Mouse (Mus musculus): ENCODE measurements around the gene Tcf7. TPM values are rescaled to one million over a fixed set of nuclear protein-coding genes. Genes with fewer than 3 reads are reported as not detected.

The Tcf7 gene
- polyA plus RNA-seq, 1 experiment from 2014 or later = 68.8 TPM

DNA sequence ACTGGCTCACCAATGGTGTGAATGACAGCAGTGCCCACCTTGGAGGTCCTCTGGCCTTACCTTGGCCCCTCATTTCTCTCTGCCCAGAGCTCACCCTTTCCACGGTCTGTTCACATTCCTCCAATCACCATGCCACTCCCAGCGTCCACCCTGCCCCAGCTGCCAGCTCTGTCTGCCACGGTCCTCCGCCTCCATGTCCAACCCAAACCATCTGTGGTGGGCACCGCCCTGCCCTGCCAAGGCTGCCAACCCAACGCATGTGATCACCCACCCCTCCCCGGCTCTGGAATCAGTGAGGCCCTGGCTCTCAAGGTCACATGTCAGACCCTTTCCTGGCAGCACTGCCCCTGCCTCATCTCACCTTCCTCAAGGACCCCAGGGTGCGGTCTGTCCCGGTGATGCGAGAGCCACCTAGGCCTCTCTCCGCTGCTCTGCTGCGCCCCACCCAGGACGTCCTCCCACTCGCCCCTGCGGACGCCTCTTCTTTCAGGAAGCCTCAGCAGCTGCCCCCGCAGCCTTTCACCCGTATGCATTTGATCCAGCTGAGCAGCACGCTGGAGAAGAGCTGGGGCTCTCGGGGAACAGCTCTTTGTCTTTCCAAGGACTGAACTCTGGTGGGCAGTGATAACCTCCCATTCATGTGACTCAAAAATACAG lies 8.2 kb downstream of the Tcf7 start:
- no peak for DNase-seq
- no peak for TF ChIP-seq CTCF (IDR thresholded peaks at IDR 0.05; ENCODE audit: low read depth)
- H3K27me3 ChIP-seq (ENCODE audit: insufficient read depth, low read length) = no peaks in the 10 kb centered on the region
- 85% methylated on average over 20 of the region's 20 CpGs for WGBS
- H3K4me1 ChIP-seq (ENCODE audit: insufficient read depth) = peaks cover 13% of the 10 kb centered on the region
- H3K9me3 ChIP-seq (ENCODE audit: low read depth, low read length) = no peaks in the 10 kb centered on the region
- peak overlapping the region; percentile 81 for H3K27ac ChIP-seq (ENCODE audit: low read depth)
- H3K4me2 ChIP-seq = no peak overlapping the region
- H3K4me3 ChIP-seq (ENCODE audit: low read depth, low read length) = no peak overlapping the region
- no peak for ATAC-seq (ENCODE audit: insufficient read depth)
- no peak overlapping the region for H3K9ac ChIP-seq
- peaks cover 26% of the 10 kb centered on the region; the same call in 1 of the 2 replicates for H3K36me3 ChIP-seq (ENCODE audit: insufficient read depth)

DNA sequence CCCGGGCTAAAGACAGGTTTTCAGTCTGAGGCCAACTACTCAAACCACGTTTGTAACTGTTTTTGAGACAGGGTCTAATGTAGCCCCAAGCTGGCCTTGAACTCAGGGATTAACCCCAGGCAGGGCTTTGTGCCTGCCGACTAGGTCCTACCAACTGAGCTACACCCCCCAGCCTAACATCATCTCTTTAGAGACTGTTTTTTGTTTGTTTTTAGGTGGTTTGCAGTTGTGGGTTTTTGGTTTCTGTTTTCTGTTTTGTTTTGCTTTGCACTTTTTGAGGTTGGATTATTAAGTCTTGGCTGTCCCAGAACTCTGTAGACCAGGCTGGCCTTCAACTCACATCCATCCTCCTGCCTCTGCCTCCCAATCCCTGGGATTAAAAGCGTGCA lies 8.9 kb downstream of the Tcf7 start:
- no peak for ATAC-seq (ENCODE audit: insufficient read depth)
- peak overlapping the region; percentile 81; the same call in 1 of the 2 replicates for H3K27ac ChIP-seq (ENCODE audit: low read depth)
- no peak overlapping the region for H3K4me2 ChIP-seq
- 67% methylated on average over 4 of the region's 4 CpGs for WGBS
- H3K9me3 ChIP-seq (ENCODE audit: low read depth, low read length) = no peaks in the 10 kb centered on the region
- TF ChIP-seq CTCF (IDR thresholded peaks at IDR 0.05; ENCODE audit: low read depth) = no peak
- H3K9ac ChIP-seq = no peak overlapping the region
- no peak for DNase-seq
- no peak overlapping the region for H3K4me3 ChIP-seq (ENCODE audit: low read depth, low read length)
- H3K36me3 ChIP-seq (ENCODE audit: insufficient read depth) = peaks cover 21% of the 10 kb centered on the region; the same call in 1 of the 2 replicates
- H3K27me3 ChIP-seq (ENCODE audit: insufficient read depth, low read length) = no peaks in the 10 kb centered on the region
- peaks cover 13% of the 10 kb centered on the region for H3K4me1 ChIP-seq (ENCODE audit: insufficient read depth)

DNA sequence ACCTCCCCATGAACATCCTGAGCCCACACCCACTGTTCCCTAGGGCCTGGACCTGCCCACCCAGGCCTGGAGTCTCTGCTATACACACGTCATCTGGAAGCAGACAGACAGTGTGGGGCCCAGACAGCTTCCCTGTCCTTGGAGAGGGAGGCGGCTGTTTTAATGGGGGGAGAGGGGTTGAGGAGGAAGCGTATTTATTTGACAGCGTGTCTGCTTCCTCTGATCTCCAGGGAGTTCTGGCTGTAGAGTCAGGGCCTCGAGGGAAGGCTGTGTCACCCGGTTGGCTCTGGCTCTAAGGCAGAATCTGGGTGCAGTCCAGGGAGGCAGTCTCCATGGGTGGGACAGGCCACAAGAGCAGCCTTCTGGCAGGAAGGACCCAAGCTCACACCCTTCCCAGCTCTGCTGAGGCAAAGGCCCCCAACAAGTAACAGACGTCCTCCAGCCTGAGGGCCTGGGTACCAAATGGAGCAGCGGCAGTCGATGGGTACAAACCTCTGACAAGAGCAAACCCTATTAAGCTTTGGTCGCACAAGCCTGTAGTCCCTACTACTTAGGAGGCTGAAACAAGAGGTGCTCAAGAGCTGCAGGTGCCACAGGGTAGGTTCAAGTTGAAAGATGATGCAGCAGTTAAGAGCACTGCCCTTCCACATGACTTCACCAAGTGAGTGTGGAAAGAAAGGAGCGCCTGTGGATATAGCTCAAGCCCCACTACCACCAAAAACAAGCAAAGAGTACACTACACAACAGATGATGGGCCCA lies 9.5 kb downstream of the Tcf7 start:
- Histone ChIP-seq H3K9ac (no peak overlapping the region), H3K27me3 (ENCODE audit: insufficient read depth, low read length) (no peaks in the 10 kb centered on the region), H3K27ac (ENCODE audit: low read depth) (peak overlapping the region; percentile 81), H3K4me3 (ENCODE audit: low read depth, low read length) (no peak overlapping the region), H3K36me3 (ENCODE audit: insufficient read depth) (peaks cover 19% of the 10 kb centered on the region; the same call in 1 of the 2 replicates), H3K4me1 (ENCODE audit: insufficient read depth) (peaks cover 15% of the 10 kb centered on the region), H3K4me2 (no peak overlapping the region), H3K9me3 (ENCODE audit: low read depth, low read length) (no peaks in the 10 kb centered on the region)
- no peak for TF ChIP-seq CTCF (IDR thresholded peaks at IDR 0.05; ENCODE audit: low read depth)
- ATAC-seq (ENCODE audit: insufficient read depth) (peak; percentile 95), DNase-seq (peak; percentile 96)
- WGBS = 34% methylated on average over 11 of the region's 11 CpGs

DNA sequence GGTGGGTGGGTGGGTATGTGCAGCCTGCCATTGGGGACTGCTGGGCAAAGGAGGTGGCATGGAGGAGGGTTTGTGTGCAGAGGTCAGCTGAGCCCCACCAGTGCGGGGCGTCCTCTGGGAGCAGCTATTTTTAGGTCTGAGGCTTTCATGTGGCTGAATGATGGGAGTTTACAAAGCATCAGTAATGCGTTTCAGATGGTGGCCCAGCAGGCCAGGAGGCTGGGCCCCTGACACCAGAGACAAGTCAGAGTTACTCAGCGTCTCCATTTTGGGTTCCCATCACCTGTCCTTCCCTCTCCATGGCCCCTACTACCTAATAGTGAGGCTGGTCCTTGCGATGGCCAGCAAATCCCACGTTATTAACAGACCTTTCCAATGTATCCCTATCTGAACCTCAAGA lies 10.2 kb downstream of the Tcf7 start:
- DNase-seq = no peak
- no peaks in the 10 kb centered on the region for H3K27me3 ChIP-seq (ENCODE audit: insufficient read depth, low read length)
- no peaks in the 10 kb centered on the region for H3K9me3 ChIP-seq (ENCODE audit: low read depth, low read length)
- H3K4me1 ChIP-seq (ENCODE audit: insufficient read depth) = peaks cover 20% of the 10 kb centered on the region
- TF ChIP-seq CTCF (IDR thresholded peaks at IDR 0.05; ENCODE audit: low read depth) = no peak
- no peak overlapping the region for H3K4me3 ChIP-seq (ENCODE audit: low read depth, low read length)
- no peak overlapping the region for H3K9ac ChIP-seq
- 0 out of 2 replicates have a peak overlapping the region, but pooled peaks have one; percentile 1 for H3K4me2 ChIP-seq
- peak overlapping the region; percentile 81 for H3K27ac ChIP-seq (ENCODE audit: low read depth)
- ATAC-seq (ENCODE audit: insufficient read depth) = peak; percentile 5; the same call in 1 of the 2 replicates
- 45% methylated on average over 6 of the region's 6 CpGs for WGBS
- peaks cover 17% of the 10 kb centered on the region; the same call in 1 of the 2 replicates for H3K36me3 ChIP-seq (ENCODE audit: insufficient read depth)

DNA sequence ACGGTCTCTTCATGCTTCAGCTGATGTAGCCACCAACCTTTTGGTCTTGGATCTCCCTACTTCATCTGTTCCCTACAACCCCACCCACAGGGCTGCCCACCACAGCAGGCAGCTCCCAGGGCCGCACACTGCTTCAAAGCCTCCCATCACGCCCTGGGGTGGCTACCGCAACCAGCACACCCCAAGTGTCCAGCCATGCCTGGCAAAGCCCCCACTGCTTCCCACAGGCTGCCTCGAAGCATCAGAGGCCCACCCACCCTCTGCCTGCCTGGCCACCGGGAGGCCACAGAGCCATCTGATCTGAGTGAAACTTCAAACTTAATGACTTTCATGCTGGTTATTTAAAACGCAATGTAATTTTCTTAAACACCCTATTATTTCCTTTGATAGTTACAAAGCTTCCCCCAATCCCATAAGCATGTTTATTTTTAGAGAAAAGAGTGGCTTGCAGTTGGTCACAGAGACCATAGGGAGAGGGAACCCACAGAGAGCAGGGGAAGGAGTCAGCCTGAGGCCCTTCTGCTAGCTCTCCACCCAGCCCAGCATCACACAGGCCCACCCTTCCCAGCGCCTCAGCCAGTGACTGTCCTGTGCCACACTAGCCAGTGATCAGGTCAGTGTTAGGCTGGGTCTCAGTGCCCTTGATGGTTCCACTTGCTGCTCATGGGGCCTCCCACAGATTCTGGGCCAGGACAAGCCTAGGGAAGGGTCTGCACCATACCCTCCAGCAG lies 10.9 kb downstream of the Tcf7 start:
- H3K4me3 ChIP-seq (ENCODE audit: low read depth, low read length) = no peak overlapping the region
- no peaks in the 10 kb centered on the region for H3K9me3 ChIP-seq (ENCODE audit: low read depth, low read length)
- no peak overlapping the region for H3K4me2 ChIP-seq
- no peak overlapping the region for H3K9ac ChIP-seq
- H3K36me3 ChIP-seq (ENCODE audit: insufficient read depth) = 0 out of 2 replicates have a peak, but pooled peaks cover 14% of the 10 kb centered on the region
- WGBS = 56% methylated on average over 8 of the region's 8 CpGs
- DNase-seq (peak; percentile 48), ATAC-seq (ENCODE audit: insufficient read depth) (no peak)
- H3K4me1 ChIP-seq (ENCODE audit: insufficient read depth) = peaks cover 20% of the 10 kb centered on the region
- peak overlapping the region; percentile 81 for H3K27ac ChIP-seq (ENCODE audit: low read depth)
- no peaks in the 10 kb centered on the region for H3K27me3 ChIP-seq (ENCODE audit: insufficient read depth, low read length)
- TF ChIP-seq CTCF (IDR thresholded peaks at IDR 0.05; ENCODE audit: low read depth) = no peak

DNA sequence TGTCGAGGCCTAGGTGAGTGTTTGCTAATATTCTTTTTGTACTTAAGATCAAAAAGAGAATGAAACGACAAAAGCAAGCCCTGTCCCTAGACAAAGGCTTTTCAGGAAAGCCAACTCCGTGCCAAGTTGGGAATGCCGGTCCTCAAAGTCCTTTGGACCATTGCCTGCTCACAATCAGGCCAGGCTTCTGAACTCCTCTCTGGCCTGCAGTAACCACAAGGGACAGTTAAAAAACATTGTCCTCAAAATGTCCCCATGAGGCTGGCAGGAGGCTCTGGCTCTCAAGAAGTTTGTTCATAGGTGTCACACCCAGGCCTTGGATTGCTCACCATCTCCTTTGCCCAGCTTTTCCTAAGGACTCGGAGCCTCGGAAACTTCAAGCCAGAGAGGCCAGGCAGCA lies 13.0 kb downstream of the Tcf7 start:
- Histone ChIP-seq H3K9ac (no peak overlapping the region), H3K4me3 (ENCODE audit: low read depth, low read length) (no peak overlapping the region), H3K4me2 (no peak overlapping the region), H3K36me3 (ENCODE audit: insufficient read depth) (0 out of 2 replicates have a peak, but pooled peaks cover 4% of the 10 kb centered on the region), H3K4me1 (ENCODE audit: insufficient read depth) (peaks cover 20% of the 10 kb centered on the region), H3K27ac (ENCODE audit: low read depth) (no peak overlapping the region), H3K27me3 (ENCODE audit: insufficient read depth, low read length) (no peaks in the 10 kb centered on the region), H3K9me3 (ENCODE audit: low read depth, low read length) (no peaks in the 10 kb centered on the region)
- DNase-seq (no peak), ATAC-seq (ENCODE audit: insufficient read depth) (no peak)
- WGBS = 69% methylated on average over 6 of the region's 6 CpGs
- TF ChIP-seq CTCF (IDR thresholded peaks at IDR 0.05; ENCODE audit: low read depth) = no peak
